In the genomic region with DNA sequence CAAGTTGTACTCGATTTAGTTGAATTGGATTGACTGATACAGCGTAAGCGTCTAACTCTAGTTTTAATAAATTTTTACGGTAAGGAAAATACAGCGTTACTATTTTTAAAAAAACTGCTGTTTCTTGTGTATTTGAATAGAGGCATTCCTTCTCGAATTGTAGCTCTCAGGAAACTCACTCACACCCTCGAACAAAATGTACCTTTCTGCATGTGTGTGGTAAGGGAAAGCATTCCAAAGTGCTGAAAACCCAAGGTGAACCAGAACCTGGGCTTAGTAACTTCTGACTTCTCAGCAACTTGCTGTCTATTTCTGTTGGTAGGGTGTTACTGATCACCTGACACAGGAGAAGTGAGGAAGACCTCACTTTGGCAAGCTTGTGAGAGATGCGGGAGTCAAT, we compare ENCODE assay signal across 17 mouse cellular contexts.
A peak's percentile ranks its signal among the peaks of the same experiment; 100 is the strongest.
DNase-seq lines count a peak whose midpoint lies in the region; ATAC-seq and TF ChIP-seq lines count a peak whose summit lies in the region.
"Had no signal": no experiment of that assay in that cellular context is flagged by ENCODE, and none has a peak within 500 bp of the region (broad histone marks: within the 10 kb centered on the region; RNA-seq: fewer than 3 reads in every experiment).

No protein-coding gene starts in this region.

- H3K27ac ChIP-seq in forebrain, embryonic 11.5 days (ENCODE audit: low read depth, low read length), result peak overlapping the region; percentile 27; the same call in 1 of the 2 replicates
- H3K27ac ChIP-seq in forebrain, embryonic 16.5 days (ENCODE audit: low read length), result no peak overlapping the region; the same call in 1 of the 2 replicates
- H3K27ac ChIP-seq in lung, postnatal 0 days (ENCODE audit: low read length), result no peak overlapping the region
- H3K27ac ChIP-seq in forebrain, embryonic 12.5 days, result peak overlapping the region; percentile 68
- peak overlapping the region; percentile 46; the same call in 1 of the 2 replicates for H3K27ac ChIP-seq in forebrain, embryonic 15.5 days (replicated peaks)
- H3K27ac ChIP-seq: embryonic facial prominence, embryonic 13.5 days; heart, adult 2 months; heart, embryonic 15.5 days had no signal

- peak; percentile 86 for TF ChIP-seq EP300 in lung, postnatal 0 days (IDR thresholded peaks at IDR 0.05)

- H3K9me3 ChIP-seq in forebrain, embryonic 11.5 days (ENCODE audit: control insufficient read depth, low read length), result no peaks in the 10 kb centered on the region
- no peaks in the 10 kb centered on the region for H3K9me3 ChIP-seq in forebrain, embryonic 16.5 days (ENCODE audit: control insufficient read depth, low read length)
- no peaks in the 10 kb centered on the region for H3K9me3 ChIP-seq in lung, postnatal 0 days (ENCODE audit: low read length)
- no peaks in the 10 kb centered on the region for H3K9me3 ChIP-seq in forebrain, embryonic 12.5 days
- H3K9me3 ChIP-seq in forebrain, embryonic 15.5 days, result no peaks in the 10 kb centered on the region
- H3K9me3 ChIP-seq: embryonic facial prominence, embryonic 13.5 days; heart, embryonic 15.5 days had no signal

- 64% methylated on average over 8 of the region's 8 CpGs for whole genome bisulfite sequencing in forebrain, embryonic 11.5 days
- 62% methylated on average over 8 of the region's 8 CpGs for WGBS in forebrain, embryonic 16.5 days
- 75% methylated on average over 8 of the region's 8 CpGs for WGBS in lung, postnatal 0 days
- WGBS in forebrain, embryonic 12.5 days, result 67% methylated on average over 8 of the region's 8 CpGs
- 62% methylated on average over 8 of the region's 8 CpGs for WGBS in forebrain, embryonic 15.5 days

- no peak overlapping the region for H3K9ac ChIP-seq in forebrain, embryonic 11.5 days (ENCODE audit: low read length)
- H3K9ac ChIP-seq in forebrain, embryonic 16.5 days (replicated peaks; ENCODE audit: low read depth, low read length), result no peak overlapping the region
- no peak overlapping the region for H3K9ac ChIP-seq in lung, postnatal 0 days (replicated peaks; ENCODE audit: low read depth)
- no peak overlapping the region for H3K9ac ChIP-seq in forebrain, embryonic 12.5 days
- no peak overlapping the region for H3K9ac ChIP-seq in forebrain, embryonic 15.5 days (replicated peaks)
- H3K9ac ChIP-seq: heart, embryonic 15.5 days had no signal

- no peak for TF ChIP-seq CTCF in lung, postnatal 0 days (IDR thresholded peaks at IDR 0.05)

- DNase-seq in forebrain, embryonic 11.5 days (ENCODE audit: low spot score), result no peak
- DNase-seq in lung, postnatal 0 days (ENCODE audit: low spot score), result peak; percentile 43
- DNase-seq in lung, postnatal 25 days (ENCODE audit: low spot score), result no peak
- no peak for DNase-seq in cerebellum, adult 11 months
- DNase-seq: adrenal gland, postnatal 14 days; cerebellum, adult 18-20 months; cerebellum, adult 9-11 months; cerebellum, postnatal 36 days; gastrocnemius, postnatal 14 days; heart, adult 2 months; heart, postnatal 14 days had no signal

- peaks cover 13% of the 10 kb centered on the region; the same call in 1 of the 2 replicates for H3K4me1 ChIP-seq in forebrain, embryonic 11.5 days (replicated peaks; ENCODE audit: control insufficient read depth, insufficient read depth, low read length)
- H3K4me1 ChIP-seq in forebrain, embryonic 16.5 days (replicated peaks; ENCODE audit: control insufficient read depth, insufficient read depth, low read length), result peaks cover 17% of the 10 kb centered on the region
- no peaks in the 10 kb centered on the region for H3K4me1 ChIP-seq in lung, postnatal 0 days (ENCODE audit: insufficient read depth, low read depth, low read length)
- peaks cover 56% of the 10 kb centered on the region for H3K4me1 ChIP-seq in forebrain, embryonic 12.5 days
- peaks cover 31% of the 10 kb centered on the region for H3K4me1 ChIP-seq in forebrain, embryonic 15.5 days

- peaks cover 23% of the 10 kb centered on the region for H3K27me3 ChIP-seq in forebrain, embryonic 11.5 days (ENCODE audit: control insufficient read depth, insufficient read depth, low read length)
- peaks cover 8% of the 10 kb centered on the region; the same call in 1 of the 2 replicates for H3K27me3 ChIP-seq in forebrain, embryonic 16.5 days (replicated peaks; ENCODE audit: control insufficient read depth, insufficient read depth, low read length)
- H3K27me3 ChIP-seq in lung, postnatal 0 days (replicated peaks; ENCODE audit: insufficient read depth, low read length), result no peaks in the 10 kb centered on the region
- peaks cover 49% of the 10 kb centered on the region for H3K27me3 ChIP-seq in forebrain, embryonic 12.5 days
- H3K27me3 ChIP-seq in forebrain, embryonic 15.5 days, result peaks cover 28% of the 10 kb centered on the region; the same call in 1 of the 2 replicates

- H3K36me3 ChIP-seq in forebrain, embryonic 11.5 days (ENCODE audit: control insufficient read depth, insufficient read depth, low read length), result no peaks in the 10 kb centered on the region
- no peaks in the 10 kb centered on the region for H3K36me3 ChIP-seq in forebrain, embryonic 16.5 days (ENCODE audit: control insufficient read depth, insufficient read depth)
- no peaks in the 10 kb centered on the region for H3K36me3 ChIP-seq in lung, postnatal 0 days (ENCODE audit: insufficient read depth, low read length)
- H3K36me3 ChIP-seq in forebrain, embryonic 12.5 days (replicated peaks), result no peaks in the 10 kb centered on the region
- no peaks in the 10 kb centered on the region for H3K36me3 ChIP-seq in forebrain, embryonic 15.5 days
- H3K36me3 ChIP-seq: embryonic facial prominence, embryonic 13.5 days; heart, embryonic 15.5 days had no signal

- no peak overlapping the region for H3K4me2 ChIP-seq in forebrain, embryonic 11.5 days (ENCODE audit: low read depth, low read length, severe bottlenecking)
- H3K4me2 ChIP-seq in forebrain, embryonic 16.5 days (ENCODE audit: low read length), result no peak overlapping the region
- no peak overlapping the region for H3K4me2 ChIP-seq in lung, postnatal 0 days (replicated peaks; ENCODE audit: low read depth, low read length)
- H3K4me2 ChIP-seq in forebrain, embryonic 12.5 days, result no peak overlapping the region
- H3K4me2 ChIP-seq in forebrain, embryonic 15.5 days (replicated peaks), result no peak overlapping the region

- no peak overlapping the region for H3K4me3 ChIP-seq in forebrain, embryonic 11.5 days (ENCODE audit: low read depth, low read length)
- H3K4me3 ChIP-seq in forebrain, embryonic 16.5 days (replicated peaks; ENCODE audit: low read length), result no peak overlapping the region
- H3K4me3 ChIP-seq in lung, postnatal 0 days (ENCODE audit: low read depth, low read length), result no peak overlapping the region
- no peak overlapping the region for H3K4me3 ChIP-seq in forebrain, embryonic 12.5 days (replicated peaks)
- no peak overlapping the region for H3K4me3 ChIP-seq in forebrain, embryonic 15.5 days
- H3K4me3 ChIP-seq: heart, adult 2 months had no signal

- no peak for ATAC-seq in forebrain, embryonic 11.5 days (replicated peaks; ENCODE audit: low FRiP score)
- no peak for ATAC-seq in forebrain, embryonic 16.5 days
- peak; percentile 62; the same call in 1 of the 2 replicates for ATAC-seq in lung, postnatal 0 days
- no peak for ATAC-seq in forebrain, embryonic 12.5 days (ENCODE audit: low FRiP score)
- no peak for ATAC-seq in forebrain, embryonic 15.5 days (replicated peaks)
- ATAC-seq: intestine, embryonic 16.5 days had no signal

Comparison
In these comparisons a context has a peak if more than half of its experiments do, and no peak if none do; other contexts are left out.
1. H3K27ac ChIP-seq: peak in forebrain, embryonic 11.5 days (single experiment), forebrain, embryonic 12.5 days (single experiment) and forebrain, embryonic 15.5 days (single experiment); none in forebrain, embryonic 16.5 days (single experiment) and lung, postnatal 0 days (single experiment).